Mouse (Mus musculus) cerebellum, postnatal 14 days (tissue): ENCODE data around the gene Ros1.
A peak's percentile ranks its signal among the peaks of the same experiment; 100 is the strongest.

Experiments
- DNase-seq, 2 experiments: peaks; one replicate each; pipeline ENCODE4 v3.0.0; 2021; ENCODE audit warnings: mixed read lengths in 2 of 2

Gene Ros1

DNA sequence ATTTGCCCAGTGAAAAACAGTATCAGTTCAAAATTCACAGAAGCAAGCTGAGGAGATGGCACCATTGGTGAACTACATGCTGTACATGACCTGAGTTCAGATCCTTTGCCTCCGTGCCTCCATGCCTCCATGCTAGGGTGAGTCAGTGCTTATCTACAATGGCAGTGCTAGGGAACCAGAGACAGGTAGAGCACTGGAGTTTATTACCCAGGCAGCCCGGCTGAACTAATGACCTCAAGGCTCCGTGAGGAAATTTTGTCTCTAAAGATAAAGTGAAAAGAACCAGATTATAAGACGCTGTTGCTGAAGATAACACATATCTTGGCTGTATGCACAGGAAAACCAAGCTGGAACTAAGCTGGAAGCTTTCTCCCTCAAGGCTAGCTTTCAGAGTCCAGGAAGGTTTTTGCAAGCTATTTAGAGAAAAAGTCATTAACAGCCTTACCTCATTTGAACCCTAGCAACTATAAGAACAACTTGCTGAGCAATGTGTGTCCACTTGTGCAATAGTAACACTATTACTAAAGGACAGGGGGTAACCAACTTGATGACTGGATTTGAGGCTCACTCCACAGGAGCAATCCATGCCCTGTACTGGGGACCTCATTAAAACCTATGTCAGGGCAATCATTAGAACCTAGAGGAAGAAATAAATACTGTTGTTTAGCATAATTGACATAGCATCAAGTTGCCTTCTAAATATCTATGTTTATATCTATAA lies 61.5 kb downstream of the Ros1 start:
- DNase-seq, result no peak

GRCm38 (mm10) chr10:52130762-52131161 lies 64.3 kb downstream of the Ros1 start:
- no peak for DNase-seq

GRCm38 (mm10) chr10:52128874-52129412 lies 66.1 kb downstream of the Ros1 start:
- DNase-seq, result no peak

DNA sequence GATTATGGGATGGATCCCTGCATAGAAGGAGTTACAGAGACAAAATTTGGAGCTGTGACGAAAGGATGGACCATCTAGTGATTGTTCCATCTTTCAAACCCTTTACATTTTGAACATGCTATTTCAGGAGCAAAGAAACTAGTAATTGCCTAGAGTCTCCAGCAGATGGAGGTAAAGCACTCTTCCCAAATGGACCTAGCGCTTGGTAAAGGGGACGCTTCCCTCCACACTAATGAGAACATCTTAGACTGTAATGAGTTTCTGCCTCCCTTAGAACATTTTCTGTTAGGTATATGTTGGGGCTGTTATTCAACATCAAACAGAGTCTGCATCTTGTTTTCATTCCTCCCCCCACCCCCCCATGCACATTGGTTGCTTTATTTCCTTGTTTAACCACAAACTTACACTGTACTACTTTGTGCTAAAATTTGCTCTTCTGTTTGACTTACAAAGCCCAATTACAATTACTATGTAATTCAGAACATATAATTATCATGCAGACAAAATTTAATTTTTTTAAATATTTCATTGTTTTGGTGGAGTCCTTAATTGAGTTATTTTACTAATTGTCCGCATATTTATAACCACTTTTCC lies 88.8 kb downstream of the Ros1 start:
- DNase-seq, result peak; percentile 53 to 58

DNA sequence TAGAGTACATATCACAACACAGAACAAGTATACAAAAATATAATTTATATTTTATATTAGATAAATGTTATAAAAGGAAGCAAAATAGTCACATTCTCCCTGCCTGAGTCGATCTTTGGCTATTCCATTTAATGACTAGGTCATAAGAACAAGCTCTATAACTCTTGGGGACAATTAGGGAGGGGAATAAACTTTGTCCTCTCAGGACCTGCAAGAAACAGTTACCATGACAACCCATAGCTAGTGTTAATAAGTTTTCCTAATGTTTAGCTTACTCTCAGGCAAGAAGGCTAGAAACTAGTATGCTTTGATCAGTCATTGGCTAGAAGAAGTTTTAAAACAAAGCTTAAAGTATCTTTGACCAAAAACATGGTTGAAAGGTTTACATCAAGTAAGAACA lies 93.8 kb downstream of the Ros1 start:
- DNase-seq, result no peak

DNA sequence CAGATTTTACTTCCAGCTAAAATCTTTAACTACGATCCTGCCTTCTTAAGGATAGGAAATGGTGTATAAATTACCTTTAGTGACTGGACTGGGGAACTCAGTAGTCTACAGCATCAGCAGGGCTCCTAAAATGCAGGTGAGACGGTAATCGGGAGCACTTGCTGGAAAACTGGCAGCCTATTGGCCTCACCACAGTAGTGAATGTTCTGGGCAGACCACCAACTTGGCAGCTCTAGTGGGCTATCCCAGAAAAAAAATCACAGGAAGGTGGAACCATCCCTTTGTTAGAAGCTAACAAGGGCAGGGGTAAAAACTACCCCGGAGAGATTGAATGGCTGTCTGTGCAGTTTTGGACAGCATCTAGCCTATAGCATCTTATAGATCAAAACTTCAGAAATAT lies 102.9 kb downstream of the Ros1 start:
- DNase-seq, result peak; percentile 72 to 82

- no peak for DNase-seq
These were observed 108.4 kb downstream of the Ros1 start for GRCm38 (mm10) chr10:52086681-52087080.

- DNase-seq, result peak; percentile 68 to 78
These were observed 122.6 kb downstream of the Ros1 start for GRCm38 (mm10) chr10:52072482-52072881.

GRCm38 (mm10) chr10:52048287-52048686 lies 146.8 kb downstream of the Ros1 start:
- DNase-seq, result no peak

DNA sequence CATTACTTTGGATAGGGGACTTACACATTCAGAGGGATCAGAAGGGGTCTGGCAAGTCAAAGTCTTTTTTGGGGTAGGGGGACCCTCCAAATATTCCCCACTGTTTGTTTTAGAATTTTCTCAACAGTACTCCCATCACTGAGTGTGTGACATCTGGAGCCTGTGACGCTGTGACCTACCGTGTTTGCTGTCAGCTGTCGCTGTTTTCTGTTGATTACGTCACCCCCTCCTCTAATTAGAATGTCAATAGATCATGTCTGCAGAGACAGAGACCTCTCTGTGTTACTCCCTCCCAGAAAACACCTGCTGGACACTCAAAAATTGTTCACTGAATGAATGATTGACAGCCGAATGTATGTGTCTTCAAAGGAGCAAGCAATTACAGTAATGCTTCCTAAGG lies 152.0 kb downstream of the Ros1 start:
- no peak for DNase-seq

DNA sequence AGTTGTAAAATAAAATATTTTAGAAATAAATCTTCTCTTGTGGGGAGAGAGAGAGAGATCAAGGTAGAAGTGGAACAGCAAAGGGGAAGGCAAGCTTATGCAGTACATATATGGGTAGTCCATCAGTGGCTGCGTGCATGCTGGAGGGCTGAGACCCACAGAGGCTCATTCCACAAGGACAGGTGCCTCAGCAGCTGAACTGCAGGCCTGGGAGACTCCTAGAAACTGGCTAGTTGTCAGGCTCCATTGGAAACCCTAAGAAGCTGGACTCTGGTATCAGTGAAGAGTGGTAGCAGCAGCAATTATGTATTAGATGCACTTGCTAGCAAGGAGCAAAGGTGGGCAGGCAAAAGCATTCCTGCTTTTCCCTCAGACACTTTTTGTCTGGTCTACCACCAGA lies 155.7 kb downstream of the Ros1 start:
- DNase-seq, result no peak

DNA sequence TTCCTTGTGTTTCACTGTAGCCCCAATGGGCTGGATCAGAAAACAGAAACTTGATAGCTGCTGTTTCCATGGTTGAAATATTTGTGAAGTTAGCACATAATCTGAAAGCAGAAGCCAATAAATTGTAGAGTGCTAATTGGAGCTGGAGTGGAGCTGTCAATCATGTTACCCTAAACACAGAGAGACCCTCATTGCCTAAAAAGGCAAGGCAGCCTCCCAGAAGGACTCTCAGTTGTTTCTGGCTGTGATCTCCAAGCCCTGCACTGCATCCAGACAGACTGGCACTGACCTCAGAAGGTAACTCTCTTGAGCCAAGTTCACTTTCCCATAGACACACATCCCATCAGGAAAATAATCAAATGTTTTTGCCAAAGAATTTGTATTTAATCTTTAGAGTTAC lies 161.3 kb downstream of the Ros1 start:
- DNase-seq, result no peak

DNA sequence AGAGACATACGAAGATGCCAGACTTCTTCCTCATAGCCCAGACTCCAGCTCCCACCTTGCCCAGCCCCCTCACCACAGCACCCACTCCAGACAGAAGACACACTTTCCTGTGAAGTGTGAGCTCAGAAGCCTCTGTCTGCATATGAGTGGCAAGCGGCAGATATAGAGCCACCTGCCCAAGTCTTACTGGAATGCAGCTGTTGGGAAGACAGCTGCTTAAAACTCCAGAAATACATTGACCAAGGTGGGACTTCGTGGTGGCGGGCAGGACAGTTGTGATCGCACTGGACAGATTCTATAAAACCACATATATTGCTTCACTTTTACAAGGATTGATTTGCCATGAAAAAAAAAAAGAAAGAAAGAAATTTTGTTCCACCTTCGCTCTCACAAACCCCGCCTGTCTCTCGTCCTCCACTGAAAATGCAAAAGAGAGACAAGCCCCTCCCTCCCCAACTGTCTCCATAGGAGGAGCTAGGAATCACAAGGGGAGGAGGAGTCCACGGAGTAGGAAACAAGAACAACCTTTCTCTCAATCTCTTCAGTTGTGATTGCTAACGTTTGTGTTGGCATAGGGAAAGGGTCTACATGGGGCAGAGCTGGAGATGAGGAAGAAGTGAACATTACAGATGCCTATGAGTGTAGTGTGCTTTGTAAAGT lies 165.5 kb downstream of the Ros1 start:
- DNase-seq, result no peak

DNA sequence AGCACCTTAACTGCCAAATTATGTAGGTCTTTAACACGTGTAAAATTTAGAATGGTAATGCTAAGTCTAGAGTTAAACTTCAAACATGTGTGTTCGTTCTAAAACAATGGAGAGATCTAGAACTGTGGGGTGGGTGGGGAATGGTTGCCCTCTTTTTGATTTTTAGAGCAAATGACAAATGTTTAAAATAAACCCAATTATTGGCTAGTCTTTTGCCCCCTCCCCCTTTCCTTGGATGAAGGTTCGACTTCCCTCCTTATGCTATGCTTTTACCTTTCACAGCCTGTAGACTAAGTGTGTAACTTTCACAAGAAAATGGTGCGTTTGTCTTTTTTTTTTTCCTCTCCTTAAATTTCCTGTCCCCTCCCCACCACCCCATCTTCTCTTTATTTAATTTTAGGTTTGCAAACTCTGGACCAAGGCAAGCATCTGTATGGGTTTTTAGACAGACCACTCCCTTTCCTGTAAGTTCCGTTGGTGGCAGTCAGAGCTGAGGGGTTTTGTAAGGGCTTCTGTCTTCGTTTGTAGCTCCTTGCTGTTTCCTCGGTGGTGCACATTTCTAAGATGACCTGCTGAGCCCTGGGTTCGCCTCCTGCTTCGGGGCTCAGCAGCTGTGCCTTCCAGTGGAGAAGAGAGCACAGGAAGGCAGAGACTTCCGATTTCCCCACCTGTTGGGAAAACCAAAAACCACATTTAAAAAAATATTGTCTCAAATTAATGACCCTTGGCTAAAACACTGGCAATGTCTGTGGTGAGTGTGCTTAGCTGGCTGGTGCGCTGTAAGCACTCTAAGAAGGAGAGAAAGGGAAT lies 166.3 kb downstream of the Ros1 start:
- DNase-seq, result no peak

DNA sequence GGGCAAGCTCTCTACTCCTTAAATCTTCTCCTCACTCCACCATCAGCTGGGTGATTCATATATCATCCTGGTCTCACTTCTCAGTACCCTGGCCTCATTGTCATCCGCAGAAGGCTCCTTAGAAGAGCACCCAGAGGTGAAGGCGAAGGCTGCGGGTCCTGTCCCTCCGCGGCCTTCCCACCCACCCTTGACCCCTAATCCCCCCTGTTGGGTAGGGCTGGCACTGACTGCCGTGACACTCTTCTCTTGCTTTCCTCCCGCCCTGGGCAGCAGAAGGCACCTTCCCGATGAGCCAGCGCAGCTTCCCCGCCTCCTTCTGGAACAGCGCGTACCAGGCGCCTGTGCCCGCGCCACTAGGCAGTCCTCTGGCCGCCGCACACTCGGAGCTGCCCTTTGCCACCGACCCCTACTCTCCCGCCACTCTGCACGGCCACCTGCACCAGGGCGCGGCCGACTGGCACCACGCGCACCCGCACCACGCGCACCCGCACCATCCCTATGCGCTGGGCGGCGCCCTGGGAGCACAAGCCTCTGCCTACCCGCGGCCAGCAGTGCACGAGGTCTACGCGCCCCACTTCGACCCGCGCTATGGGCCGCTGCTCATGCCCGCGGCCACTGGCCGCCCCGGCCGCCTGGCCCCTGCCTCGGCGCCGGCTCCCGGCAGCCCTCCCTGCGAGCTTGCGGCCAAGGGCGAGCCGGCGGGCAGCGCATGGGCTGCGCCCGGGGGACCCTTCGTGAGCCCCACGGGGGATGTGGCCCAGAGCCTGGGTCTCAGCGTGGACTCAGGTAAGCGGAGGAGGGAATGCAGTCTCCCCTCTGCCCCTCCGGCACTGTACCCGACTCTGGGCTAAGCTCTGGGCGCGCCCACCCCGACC lies 167.6 kb downstream of the Ros1 start:
- peak; percentile 7 to 18 for DNase-seq

- no peak for DNase-seq
These were observed 169.2 kb downstream of the Ros1 start for GRCm38 (mm10) chr10:52025821-52026220.

DNA sequence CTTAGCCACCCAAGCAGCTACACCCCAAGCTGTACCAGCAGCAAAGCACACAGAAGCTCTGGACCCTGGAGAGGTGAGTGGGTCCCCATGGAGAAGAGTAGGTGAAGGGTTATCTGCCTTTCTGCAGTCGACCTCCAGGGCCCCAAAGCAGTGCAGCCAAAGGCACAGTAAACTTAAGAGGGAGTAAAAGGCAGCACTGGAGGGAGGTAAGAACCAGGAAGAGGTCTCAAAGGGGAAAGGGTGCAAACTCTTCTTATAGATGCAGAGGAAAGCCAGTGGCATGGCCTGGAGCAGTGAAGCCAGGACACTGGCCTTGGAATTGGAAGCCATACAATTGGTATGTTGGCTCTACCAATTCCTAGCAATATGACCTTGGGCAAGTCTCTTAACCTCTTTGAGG lies 169.8 kb downstream of the Ros1 start:
- no peak for DNase-seq

DNA sequence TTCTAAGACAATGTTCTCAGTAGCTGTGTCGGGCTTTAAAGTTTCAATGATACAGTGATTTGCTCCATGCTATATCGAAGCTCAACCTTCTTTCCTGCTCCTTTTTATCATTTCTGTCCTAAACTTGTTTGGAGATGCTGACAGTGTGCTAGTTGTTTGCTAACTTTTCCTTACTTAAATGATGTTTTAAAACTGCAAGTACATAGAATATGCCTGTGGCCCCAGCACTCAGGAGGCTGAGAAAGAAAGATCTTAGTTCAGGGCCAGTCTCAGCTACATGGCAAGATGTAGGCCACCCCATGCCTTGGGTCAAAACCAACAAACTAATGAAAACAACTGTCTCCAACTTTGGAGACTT lies 171.0 kb downstream of the Ros1 start:
- no peak for DNase-seq

- DNase-seq, result peak in 1 of 2 experiments; percentile 15
These were observed 171.6 kb downstream of the Ros1 start for GRCm38 (mm10) chr10:52023213-52024052.

DNA sequence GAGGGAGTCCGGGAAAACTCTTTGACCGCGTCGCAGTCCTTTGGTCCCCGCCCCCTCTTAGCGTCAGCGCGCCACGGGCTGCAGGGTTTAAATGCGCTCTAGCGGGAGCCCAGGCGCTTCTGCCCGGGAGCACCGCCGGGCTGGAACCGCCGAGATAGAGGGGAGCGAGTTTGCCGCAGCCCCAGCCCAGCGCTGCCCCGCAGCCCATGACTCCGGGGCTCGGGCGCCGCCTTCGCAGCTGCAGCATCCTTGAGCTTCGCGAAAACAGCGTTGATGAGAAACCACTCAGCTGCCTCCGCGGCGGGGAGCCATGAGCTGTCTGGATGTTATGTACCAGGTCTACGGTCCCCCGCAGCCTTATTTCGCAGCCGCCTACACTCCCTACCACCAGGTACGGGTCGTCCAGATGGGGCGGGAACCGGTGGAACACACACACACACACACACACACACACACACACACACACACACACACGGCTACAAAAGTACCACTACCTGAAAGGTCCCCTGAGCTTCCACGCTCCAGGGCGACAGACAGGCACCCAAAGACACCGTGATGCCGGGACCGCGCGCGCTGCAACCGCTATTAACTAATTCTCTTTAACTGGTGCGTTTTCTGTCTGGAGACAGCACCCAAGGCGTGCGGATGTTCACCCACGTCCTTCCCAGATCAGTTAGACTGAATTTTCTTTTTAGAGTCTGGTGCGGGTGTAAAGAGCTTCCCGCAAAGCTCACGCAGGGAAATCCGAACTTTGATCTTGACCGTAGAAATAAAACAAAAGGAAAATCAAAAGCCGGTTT lies 172.4 kb downstream of the Ros1 start, which contains the start of gene Vgll2:
Gene Vgll2, plus strand, starts transcription at position 90 of the 800 bp plus-strand sequence.
- DNase-seq, result peak; percentile 26 to 38
